In genomic region chr14:55642679-55643059, GRCm38 (mm10) we compare ENCODE assay signal across 1 mouse cellular context.
TF ChIP-seq lines count a peak whose summit lies in the region.

No protein-coding gene starts in this region.

TF ChIP-seq in MEL, 35 proteins besides CTCF, POLR2A, EP300 and RAD21 (continued from another document):
- no peak for TF ChIP-seq SMC3 (IDR thresholded peaks at IDR 0.05; ENCODE audit: low read depth, low read length)
- TF ChIP-seq ZC3H11A (IDR thresholded peaks at IDR 0.05; ENCODE audit: low read depth, low read length) = no peak
- no peak for TF ChIP-seq E2F4 (IDR thresholded peaks at IDR 0.05; ENCODE audit: borderline replicate concordance, low read depth, low read length)
- TF ChIP-seq USF2 (IDR thresholded peaks at IDR 0.05; ENCODE audit: borderline replicate concordance in 1 of 2, insufficient read depth in 1 of 2, low read depth in 1 of 2, low read length in 2 of 2) = no peak
- TF ChIP-seq TCF12 (IDR thresholded peaks at IDR 0.05; ENCODE audit: low read depth, low read length) = no peak
TF ChIP-seq in MEL: peak in this region for 0.
